Mouse (Mus musculus) megakaryocyte, embryonic 14.5 days (primary cell): ENCODE measurements around the gene Cdca5.

Experiments used
- FLI1 ChIP-seq: IDR thresholded peaks from 2 replicates; pipeline ENCODE4 v1.6.1; 2012; ENCODE audit warnings: low read length, inconsistent platforms, mixed read lengths
- GATA1 ChIP-seq: IDR thresholded peaks from 3 replicates; pipeline ENCODE4 v1.6.1; 2012; ENCODE audit warnings: mixed read lengths, low read length, inconsistent platforms, borderline replicate concordance

DNA sequence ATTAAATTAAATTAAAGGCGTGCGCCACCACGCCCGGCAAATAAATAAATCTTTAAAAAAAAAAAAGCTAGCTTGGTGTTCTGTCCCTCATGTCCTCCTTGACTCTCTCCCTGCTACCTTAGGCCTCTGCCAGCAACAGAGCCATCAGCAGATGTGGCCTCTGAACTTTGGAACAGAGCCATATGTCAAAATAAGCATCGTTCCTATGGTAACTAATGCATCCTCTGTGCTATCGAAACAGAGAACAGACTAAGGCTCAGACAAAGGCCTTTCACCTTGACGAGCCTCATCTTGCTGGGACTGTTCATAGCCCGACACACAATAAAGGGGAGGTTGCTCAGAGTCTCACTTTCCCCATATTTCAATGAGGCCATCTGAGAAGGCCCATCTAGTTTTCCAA lies 38.5 kb downstream of the Cdca5 start:
- TF ChIP-seq GATA1 (no peak), FLI1 (no peak)
